Mouse (Mus musculus) common myeloid progenitor, adult 5-6 weeks (primary cell): Measurements from ENCODE around the gene Cdsn. TPM values are rescaled to one million over a fixed set of nuclear protein-coding genes. Genes with fewer than 3 reads are reported as not detected.

Source experiments
- total RNA-seq: library from RNA; stranded (forward); fragments of 200-1000, 187-1606 nt; gene quantifications from 2 replicates; pipeline ENCODE4 v1.2.3, GENCODE M21; 2017

The Cdsn gene
- total RNA-seq, 1 experiment from 2014 or later = not detected

Other genes with a start within 250 kb of the Cdsn start
- gene H2-Q1, start 231.7 kb upstream of the Cdsn start, total RNA-seq = 0.05 TPM in 1 of 2 replicates, not detected in the other
- gene H2-Q2, start 209.9 kb upstream of the Cdsn start, total RNA-seq = not detected in 2 replicates
- 53.3 and 55.3 TPM in 2 replicates for gene H2-Q4, start 172.5 kb upstream of the Cdsn start, total RNA-seq
- gene H2-Q6, start 127.3 kb upstream of the Cdsn start, total RNA-seq = 78.6 and 82.7 TPM in 2 replicates
- gene H2-Q7, start 113.0 kb upstream of the Cdsn start, total RNA-seq = 68.1 and 79.8 TPM in 2 replicates
- gene H2-Q10, start 82.0 kb upstream of the Cdsn start, total RNA-seq = 0.37 TPM in 1 of 2 replicates, not detected in the other
- not detected in 2 replicates for gene Pou5f1, start 46.1 kb upstream of the Cdsn start, total RNA-seq
- gene Tcf19, start 35.3 kb upstream of the Cdsn start, total RNA-seq = 10.5 and 10.9 TPM in 2 replicates
- 9.5 and 11.2 TPM in 2 replicates for gene Cchcr1, start 35.0 kb upstream of the Cdsn start, total RNA-seq
- not detected in 2 replicates for gene Psors1c2, start 18.9 kb upstream of the Cdsn start, total RNA-seq
- not detected in 2 replicates for gene 2300002M23Rik, start 15.3 kb downstream of the Cdsn start, total RNA-seq
- gene Sfta2, start 49.4 kb downstream of the Cdsn start, total RNA-seq = not detected in 2 replicates
- not detected in 2 replicates for gene Gm9573, start 74.5 kb downstream of the Cdsn start, total RNA-seq
- gene Mucl3, start 91.6 kb downstream of the Cdsn start, total RNA-seq = not detected in 2 replicates
- gene Vars2, start 115.5 kb downstream of the Cdsn start, total RNA-seq = 13.2 and 44.4 TPM in 2 replicates
- 16.5 and 23.3 TPM in 2 replicates for gene Gtf2h4, start 121.6 kb downstream of the Cdsn start, total RNA-seq
- not detected in 2 replicates for gene Ddr1, start 152.5 kb downstream of the Cdsn start, total RNA-seq